Mouse (Mus musculus) midbrain, embryonic 14.5 days (tissue): ENCODE results near the gene Tbxas1. TPM values are rescaled to one million over a fixed set of nuclear protein-coding genes. Genes with fewer than 3 reads are reported as not detected.

Experiments used
- ATAC-seq: fragments of 200-750 bp; cut with Nextera tagmentation; 2 replicates; pipeline ENCODE4 v1.8.0; 2017; ENCODE audit warnings: moderate number of reproducible peaks, moderate library complexity; ENCODE audit not compliant: low FRiP score, low TSS enrichment
- DNase-seq: peaks from one replicate; pipeline ENCODE4 v3.0.0-alpha.2; 2015
- H3K27ac ChIP-seq: fragments of 300-500 bp; sonication (generic); replicated peaks from 2 replicates; pipeline ENCODE4 v1.5.1; 2014; ENCODE audit warnings: mild to moderate bottlenecking, low read depth, low read length, moderate library complexity
- H3K27me3 ChIP-seq: fragments of 300-500 bp; sonication (generic); 2 replicates; pipeline ENCODE4 v1.6.1; 2014; ENCODE audit warnings: low read length, control low read depth, mixed read lengths; ENCODE audit not compliant: control insufficient read depth, insufficient read depth
- H3K36me3 ChIP-seq: fragments of 300-500 bp; sonication (generic); 2 replicates; pipeline ENCODE4 v1.6.1; 2014; ENCODE audit warnings: low read length, control low read depth; ENCODE audit not compliant: control insufficient read depth, insufficient read depth
- H3K4me1 ChIP-seq: fragments of 300-500 bp; sonication (generic); 2 replicates; pipeline ENCODE4 v1.6.1; 2014; ENCODE audit warnings: mild to moderate bottlenecking, antibody characterized with exemption, low read length, control low read depth; ENCODE audit not compliant: control insufficient read depth, insufficient read depth
- H3K4me2 ChIP-seq: fragments of 300-500 bp; sonication (generic); 2 replicates; pipeline ENCODE4 v1.6.1; 2014; ENCODE audit warnings: mild to moderate bottlenecking, low read length, moderate library complexity
- H3K4me3 ChIP-seq: fragments of 300-500 bp; sonication (generic); replicated peaks from 2 replicates; pipeline ENCODE4 v1.5.1; 2014; ENCODE audit warnings: low read depth, low read length
- H3K9ac ChIP-seq: fragments of 300-500 bp; sonication (generic); replicated peaks from 2 replicates; pipeline ENCODE4 v1.6.1; 2014; ENCODE audit warnings: mild to moderate bottlenecking, low read length, moderate library complexity
- H3K9me3 ChIP-seq: fragments of 300-500 bp; sonication (generic); 2 replicates; pipeline ENCODE4 v1.6.1; 2016; ENCODE audit warnings: low read length, control low read depth, mixed read lengths; ENCODE audit not compliant: control insufficient read depth
- WGBS: fragments of 180-500 bp; shearing (Covaris S2); extraction: QIAGEN DNeasy Blood & Tissue Kit; methylation state at CpG from one replicate; pipeline ENCODE4 v1.1.7; 2014; 5-methylcytosine and 5-hydroxymethylcytosine counted together
- polyA plus RNA-seq: library from polyadenylated mRNA; unstranded; fragments of >200 nt; fragmentation: Nextera tagmentation; extraction: Ambion mirVana; gene quantifications from 2 replicates; pipeline ENCODE4 v1.2.1, GENCODE M21; 2014

Gene Tbxas1
- polyA plus RNA-seq, 1 experiment from 2014 or later = 1.6 TPM

GRCm38 (mm10) chr6:38982071-38982470 is 106.9 kb downstream of the Tbxas1 start:
- no peaks in the 10 kb centered on the region for H3K27me3 ChIP-seq
- H3K4me1 ChIP-seq = no peaks in the 10 kb centered on the region
- ATAC-seq (no peak), DNase-seq (no peak)
- WGBS = 97% methylated on average over 8 of the region's 8 CpGs
- H3K36me3 ChIP-seq = no peaks in the 10 kb centered on the region
- H3K4me2 ChIP-seq = no peak overlapping the region
- no peak overlapping the region for H3K27ac ChIP-seq
- no peak overlapping the region for H3K9ac ChIP-seq
- H3K9me3 ChIP-seq = no peaks in the 10 kb centered on the region
- no peak overlapping the region for H3K4me3 ChIP-seq

GRCm38 (mm10) chr6:38982656-38983055 is 107.5 kb downstream of the Tbxas1 start:
- H3K36me3 ChIP-seq = no peaks in the 10 kb centered on the region
- no peaks in the 10 kb centered on the region for H3K4me1 ChIP-seq
- DNase-seq (no peak), ATAC-seq (no peak)
- H3K9ac ChIP-seq = no peak overlapping the region
- no peak overlapping the region for H3K4me3 ChIP-seq
- H3K27me3 ChIP-seq = no peaks in the 10 kb centered on the region
- no peaks in the 10 kb centered on the region for H3K9me3 ChIP-seq
- H3K4me2 ChIP-seq = no peak overlapping the region
- H3K27ac ChIP-seq = no peak overlapping the region
- 79% methylated on average over 4 of the region's 4 CpGs for WGBS

- ATAC-seq = no peak
- Histone ChIP-seq H3K4me1 (no peaks in the 10 kb centered on the region), H3K4me3 (no peak overlapping the region), H3K9ac (no peak overlapping the region), H3K27ac (no peak overlapping the region), H3K9me3 (no peaks in the 10 kb centered on the region), H3K27me3 (no peaks in the 10 kb centered on the region), H3K4me2 (no peak overlapping the region), H3K36me3 (no peaks in the 10 kb centered on the region)
- DNase-seq = peak; percentile 24
- 64% methylated on average over 7 of the region's 7 CpGs for WGBS
Observed at GRCm38 (mm10) chr6:38983060-38983459, 107.9 kb downstream of the Tbxas1 start.

GRCm38 (mm10) chr6:38984626-38985025 is 109.4 kb downstream of the Tbxas1 start:
- ATAC-seq = no peak
- H3K9me3 ChIP-seq = no peaks in the 10 kb centered on the region
- no peaks in the 10 kb centered on the region for H3K36me3 ChIP-seq
- H3K4me3 ChIP-seq = no peak overlapping the region
- H3K4me2 ChIP-seq = no peak overlapping the region
- H3K27me3 ChIP-seq = no peaks in the 10 kb centered on the region
- DNase-seq = no peak
- H3K27ac ChIP-seq = no peak overlapping the region
- no peaks in the 10 kb centered on the region for H3K4me1 ChIP-seq
- H3K9ac ChIP-seq = no peak overlapping the region
- 86% methylated on average over 2 of the region's 2 CpGs for WGBS

- Histone ChIP-seq H3K4me2 (no peak overlapping the region), H3K4me1 (no peaks in the 10 kb centered on the region), H3K27me3 (no peaks in the 10 kb centered on the region), H3K9ac (no peak overlapping the region), H3K36me3 (no peaks in the 10 kb centered on the region), H3K4me3 (no peak overlapping the region), H3K9me3 (no peaks in the 10 kb centered on the region), H3K27ac (no peak overlapping the region)
- no peak for ATAC-seq
- 56% methylated on average over 10 of the region's 10 CpGs for WGBS
- DNase-seq = no peak
Observed at GRCm38 (mm10) chr6:38986641-38987040, 111.4 kb downstream of the Tbxas1 start.

GRCm38 (mm10) chr6:38992016-38992415 is 116.8 kb downstream of the Tbxas1 start:
- Histone ChIP-seq H3K36me3 (no peaks in the 10 kb centered on the region), H3K9me3 (no peaks in the 10 kb centered on the region), H3K4me1 (no peaks in the 10 kb centered on the region), H3K4me3 (no peak overlapping the region), H3K27me3 (no peaks in the 10 kb centered on the region), H3K4me2 (no peak overlapping the region), H3K27ac (no peak overlapping the region), H3K9ac (no peak overlapping the region)
- whole genome bisulfite sequencing = 58% methylated on average over 4 of the region's 4 CpGs
- no peak for ATAC-seq
- no peak for DNase-seq

GRCm38 (mm10) chr6:38995774-38996173 is 120.6 kb downstream of the Tbxas1 start:
- no peaks in the 10 kb centered on the region for H3K27me3 ChIP-seq
- 81% methylated on average over 3 of the region's 3 CpGs for WGBS
- no peaks in the 10 kb centered on the region for H3K9me3 ChIP-seq
- H3K4me3 ChIP-seq = no peak overlapping the region
- DNase-seq (no peak), ATAC-seq (no peak)
- no peaks in the 10 kb centered on the region for H3K36me3 ChIP-seq
- H3K9ac ChIP-seq = no peak overlapping the region
- H3K4me2 ChIP-seq = no peak overlapping the region
- no peaks in the 10 kb centered on the region for H3K4me1 ChIP-seq
- no peak overlapping the region for H3K27ac ChIP-seq

- Histone ChIP-seq H3K27me3 (no peaks in the 10 kb centered on the region), H3K4me3 (no peak overlapping the region), H3K4me1 (no peaks in the 10 kb centered on the region), H3K4me2 (no peak overlapping the region), H3K9ac (no peak overlapping the region), H3K9me3 (no peaks in the 10 kb centered on the region), H3K27ac (no peak overlapping the region), H3K36me3 (no peaks in the 10 kb centered on the region)
- 90% methylated on average over 4 of the region's 4 CpGs for WGBS
- ATAC-seq (no peak), DNase-seq (no peak)
Observed at GRCm38 (mm10) chr6:38997838-38998237, 122.6 kb downstream of the Tbxas1 start.

GRCm38 (mm10) chr6:39003126-39003525 is 127.9 kb downstream of the Tbxas1 start:
- WGBS = 84% methylated on average over 7 of the region's 7 CpGs
- Histone ChIP-seq H3K27me3 (no peaks in the 10 kb centered on the region), H3K4me3 (no peak overlapping the region), H3K4me2 (no peak overlapping the region), H3K36me3 (no peaks in the 10 kb centered on the region), H3K4me1 (peaks cover 6% of the 10 kb centered on the region), H3K9me3 (no peaks in the 10 kb centered on the region), H3K9ac (no peak overlapping the region), H3K27ac (no peak overlapping the region)
- ATAC-seq (no peak), DNase-seq (no peak)
